Mouse (Mus musculus) lung, postnatal 36 days (tissue): ENCODE measurements around the gene Zcchc7.

Experiments
- DNase-seq: peaks from one replicate; pipeline ENCODE4 v3.0.0; 2022; ENCODE audit warnings: mixed read lengths

The Zcchc7 gene

DNA sequence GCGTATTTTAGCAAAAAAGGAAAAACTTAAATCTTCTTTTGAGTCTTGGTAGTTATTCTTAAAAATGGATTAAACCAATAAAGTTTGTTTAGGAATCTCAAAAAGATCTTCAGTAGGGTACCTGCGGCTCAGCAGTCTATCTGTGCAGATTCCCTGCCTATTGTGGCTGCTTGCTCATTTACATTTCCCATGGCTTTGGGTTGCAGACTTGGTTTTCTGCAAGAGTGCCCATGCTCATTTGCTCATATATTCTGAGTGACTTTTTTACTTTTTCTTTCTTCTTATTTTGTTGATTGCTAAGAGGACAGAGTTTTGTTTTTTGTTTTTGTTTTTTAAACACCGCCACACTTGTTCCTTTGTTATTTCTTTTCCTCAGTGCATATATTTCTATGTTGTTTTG is 19.2 kb downstream of the Zcchc7 start:
- no peak for DNase-seq

DNA sequence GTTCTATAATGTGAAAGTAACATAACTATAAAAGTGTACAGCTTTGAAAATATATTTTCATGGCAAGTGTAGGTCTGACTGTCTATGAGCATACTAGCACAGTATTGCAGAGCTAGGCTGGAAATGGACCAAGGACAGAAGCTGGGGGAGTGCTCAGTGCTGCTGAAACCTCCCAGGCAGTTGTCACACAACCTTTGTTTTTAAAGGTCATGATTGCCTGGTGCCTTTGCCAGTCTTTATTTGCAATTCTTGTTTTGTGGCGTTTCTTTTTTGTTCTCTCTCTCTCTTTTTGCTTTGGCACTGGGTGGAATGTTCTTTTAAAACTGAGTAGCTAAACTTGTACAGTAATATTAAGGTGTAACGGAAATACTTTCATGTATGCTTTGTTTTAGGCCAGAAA is 21.0 kb downstream of the Zcchc7 start:
- DNase-seq: peak; percentile 52

DNA sequence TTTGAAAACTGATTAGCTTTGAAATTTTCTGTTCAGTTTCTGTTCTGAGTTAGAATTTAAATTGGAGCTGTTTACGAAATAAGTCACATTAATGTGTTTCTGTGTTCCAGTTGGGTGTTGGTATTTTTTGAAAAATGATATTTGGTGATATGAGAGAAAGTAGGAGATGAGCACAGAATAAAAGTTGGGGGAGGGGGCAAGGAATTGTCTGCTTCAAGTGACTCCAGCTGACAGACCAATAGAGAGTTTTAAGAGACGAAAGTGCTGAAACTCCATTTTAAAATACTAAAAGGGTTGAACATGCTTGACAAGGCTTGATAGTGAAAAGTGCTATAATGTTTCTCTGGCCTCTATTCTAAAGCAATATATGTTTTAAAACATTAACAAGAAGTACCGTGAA is 21.4 kb downstream of the Zcchc7 start:
- DNase-seq: no peak

DNA sequence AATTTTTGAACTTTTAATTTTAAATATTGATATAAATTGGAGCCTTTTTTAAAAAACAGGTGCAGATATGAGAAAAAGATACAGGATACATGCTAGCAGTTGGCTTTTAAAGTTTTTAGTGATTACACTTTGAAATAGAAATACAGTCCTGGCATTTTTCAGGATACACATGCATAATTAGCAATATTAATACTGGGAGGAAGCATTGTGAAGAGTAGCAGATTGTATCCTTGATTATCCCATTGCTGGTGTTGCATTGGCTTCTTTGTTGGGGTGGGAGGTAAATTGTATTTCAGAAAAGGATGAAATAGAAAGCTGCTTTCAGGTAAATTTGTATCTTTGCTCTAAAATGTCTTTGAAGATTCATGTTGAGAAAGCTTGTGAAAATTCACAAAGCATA is 22.0 kb downstream of the Zcchc7 start:
- no peak for DNase-seq

DNA sequence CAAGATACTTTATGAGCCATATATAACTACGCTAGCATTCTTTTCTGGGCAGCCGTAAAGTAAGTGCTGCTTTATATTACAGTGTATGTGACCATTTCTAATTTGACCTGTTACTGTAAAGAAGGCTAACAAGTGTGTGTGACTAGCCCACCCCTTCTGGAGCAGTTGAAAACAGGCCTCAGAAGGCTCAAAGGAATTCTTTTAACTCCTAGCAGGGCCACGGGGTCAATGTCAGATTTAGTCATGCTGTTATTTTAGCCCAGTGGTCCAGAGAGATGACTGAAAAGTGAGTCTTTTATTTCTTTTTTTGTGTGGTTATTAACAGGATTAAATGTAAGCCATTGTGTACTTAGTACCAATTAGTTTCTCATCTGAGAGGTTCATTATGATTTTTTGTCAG is 22.6 kb downstream of the Zcchc7 start:
- DNase-seq: no peak

DNA sequence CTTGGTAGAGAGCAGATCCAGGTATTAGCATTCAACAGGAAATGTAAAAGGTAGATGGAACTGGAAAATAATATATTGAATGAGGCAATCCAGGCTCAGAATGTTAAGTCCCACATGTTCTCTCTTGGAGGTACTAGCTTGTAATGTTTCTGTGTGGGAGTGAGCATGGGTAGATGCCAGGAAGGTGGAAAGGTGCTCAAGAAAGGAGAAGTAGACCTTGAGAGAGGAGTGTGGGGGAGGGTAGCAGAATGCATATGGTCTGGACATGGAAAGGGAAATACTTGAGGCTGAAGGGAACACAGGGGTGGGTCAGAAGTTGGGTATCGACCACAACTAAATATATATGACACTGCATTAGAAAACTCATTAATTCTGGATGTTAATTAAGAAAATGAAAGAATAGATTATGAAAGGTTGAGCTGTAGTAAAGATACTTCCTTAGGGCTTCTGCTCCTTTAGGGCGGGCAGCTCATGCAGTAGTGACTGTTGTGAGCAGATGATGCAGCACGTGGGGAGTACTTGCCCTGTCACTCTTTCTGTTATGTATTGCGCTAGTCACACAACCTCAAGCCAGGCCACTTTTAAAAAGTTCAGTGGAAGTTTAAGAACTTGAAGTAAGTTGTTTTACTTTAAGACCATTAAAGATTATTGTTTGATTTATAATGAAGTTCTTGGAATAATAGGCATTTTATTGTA is 24.9 kb downstream of the Zcchc7 start:
- DNase-seq: peak; percentile 45

DNA sequence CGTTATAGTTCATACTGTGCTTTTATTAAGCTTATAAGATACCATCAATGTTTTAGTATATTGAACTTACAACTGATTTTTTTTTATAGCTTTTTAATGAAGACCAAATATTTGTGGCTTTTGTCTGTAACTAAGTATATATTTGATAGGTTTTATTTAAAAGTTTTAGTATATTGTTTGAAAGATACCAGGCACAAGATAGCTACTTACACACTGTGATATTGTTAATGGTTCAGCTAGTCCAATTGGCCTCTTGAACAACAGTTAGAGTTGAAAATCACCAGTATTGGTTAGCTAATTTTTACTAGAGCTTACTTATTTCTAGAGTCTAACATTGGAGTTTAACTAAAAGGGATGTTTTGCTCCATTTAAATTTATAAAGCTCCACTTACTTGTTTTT is 25.8 kb downstream of the Zcchc7 start:
- no peak for DNase-seq

DNA sequence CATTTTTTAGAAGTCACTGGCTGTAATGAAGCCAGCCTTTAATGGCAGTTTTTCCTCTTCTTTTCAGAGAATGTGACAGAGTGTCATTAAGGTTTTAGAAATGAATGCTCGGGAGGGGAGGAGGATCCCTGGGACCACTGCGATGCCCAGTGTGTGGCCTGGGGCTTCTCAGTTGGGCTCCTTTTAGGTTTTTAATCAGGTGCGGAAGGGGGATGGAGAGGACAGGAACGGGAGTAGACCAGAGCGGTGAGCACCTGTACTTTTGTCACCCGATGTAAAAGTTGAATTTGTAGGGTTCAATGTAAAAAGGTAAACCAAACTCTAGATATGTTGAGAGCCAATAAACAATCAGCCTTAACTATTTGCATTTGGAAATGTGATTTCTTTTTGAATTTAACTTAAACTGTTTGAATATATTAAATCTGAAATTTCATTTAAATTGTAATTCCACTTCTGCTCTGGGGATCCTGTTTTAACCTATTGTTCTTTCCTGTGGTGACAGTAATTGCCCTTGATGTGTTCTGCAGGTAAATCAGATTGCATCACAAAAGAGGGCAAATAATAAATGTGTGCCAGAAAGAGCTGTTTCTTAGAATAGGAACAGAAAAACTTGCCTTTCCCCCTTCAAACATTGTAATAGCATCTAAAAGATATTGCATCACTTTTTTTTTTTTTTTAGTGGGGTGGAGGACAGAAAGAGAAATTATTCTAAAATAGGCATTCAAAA is 28.1 kb downstream of the Zcchc7 start:
- DNase-seq: no peak

DNA sequence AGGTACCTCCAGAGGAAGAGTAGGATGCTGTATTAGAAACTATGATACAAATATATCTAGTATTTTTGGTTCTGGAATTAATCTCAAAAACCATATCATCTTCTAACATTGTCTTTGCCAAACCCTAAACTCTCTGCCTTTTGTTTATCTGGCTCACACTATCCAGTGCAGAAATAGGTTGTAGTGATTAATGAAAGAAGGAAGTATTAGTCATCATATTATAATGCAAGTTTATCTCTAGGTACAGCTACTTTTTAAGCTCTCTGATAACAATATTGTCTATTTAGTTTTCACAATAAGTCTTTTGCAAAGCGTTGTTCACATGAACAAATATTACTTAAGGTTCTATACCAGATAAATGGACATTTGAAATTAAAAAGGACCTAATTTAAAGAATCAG is 57.2 kb downstream of the Zcchc7 start:
- no peak for DNase-seq

DNA sequence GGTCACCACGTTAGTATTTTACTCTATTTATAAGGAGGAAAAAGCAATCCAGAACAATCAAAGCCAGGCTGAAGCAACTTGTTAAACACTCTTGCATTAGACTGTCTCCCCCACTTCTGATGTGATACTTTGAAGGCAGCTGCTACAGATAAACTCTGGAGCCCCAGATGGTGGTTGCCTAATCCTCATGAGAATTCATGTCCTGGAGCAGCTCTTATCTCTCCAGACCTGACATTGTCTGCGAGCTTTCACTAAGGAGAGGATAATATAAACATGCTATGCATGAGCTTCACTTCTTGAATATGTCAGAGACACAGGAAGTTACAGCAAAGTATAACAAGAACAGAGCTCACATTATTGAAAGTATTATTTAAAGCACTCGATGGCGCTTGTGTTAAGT is 58.1 kb downstream of the Zcchc7 start:
- peak; percentile 18 for DNase-seq

DNA sequence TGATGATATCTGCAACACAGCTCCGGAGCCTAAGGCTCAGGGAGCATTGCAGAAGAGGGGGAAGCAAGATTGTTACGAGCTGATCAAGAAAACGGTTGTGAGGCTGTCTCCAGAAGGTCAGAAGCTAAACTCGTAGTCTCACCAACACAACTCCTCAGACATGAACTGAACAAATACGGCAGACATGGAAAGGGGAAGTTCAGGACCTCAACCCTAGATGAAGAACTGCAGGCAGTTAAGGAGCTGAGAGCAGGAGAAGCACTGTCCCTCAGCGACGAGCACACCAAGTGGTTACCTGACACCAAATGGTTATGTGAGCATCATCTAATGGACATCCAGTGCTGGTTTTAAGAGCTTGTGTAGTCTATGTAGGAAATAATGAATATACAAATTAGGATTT is 60.9 kb downstream of the Zcchc7 start:
- no peak for DNase-seq

DNA sequence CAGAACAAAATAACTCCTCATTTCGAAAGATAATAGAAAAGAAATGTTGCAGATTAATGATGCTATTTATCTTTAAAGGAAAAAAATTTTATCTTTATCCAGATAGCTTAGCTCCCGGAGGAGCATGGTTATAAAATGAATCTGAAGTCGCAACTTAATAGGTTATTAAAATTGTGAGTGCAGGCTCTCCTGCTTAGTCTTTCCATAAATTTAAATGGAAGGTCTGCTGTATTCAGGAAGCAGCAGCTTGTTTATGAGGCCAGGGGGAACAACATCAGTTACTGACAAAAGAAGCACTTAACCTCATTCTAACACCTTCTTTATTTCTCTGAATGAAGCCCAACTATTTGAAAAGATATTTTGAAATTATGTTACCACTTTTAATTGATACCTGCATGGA is 74.9 kb downstream of the Zcchc7 start:
- DNase-seq: no peak

DNA sequence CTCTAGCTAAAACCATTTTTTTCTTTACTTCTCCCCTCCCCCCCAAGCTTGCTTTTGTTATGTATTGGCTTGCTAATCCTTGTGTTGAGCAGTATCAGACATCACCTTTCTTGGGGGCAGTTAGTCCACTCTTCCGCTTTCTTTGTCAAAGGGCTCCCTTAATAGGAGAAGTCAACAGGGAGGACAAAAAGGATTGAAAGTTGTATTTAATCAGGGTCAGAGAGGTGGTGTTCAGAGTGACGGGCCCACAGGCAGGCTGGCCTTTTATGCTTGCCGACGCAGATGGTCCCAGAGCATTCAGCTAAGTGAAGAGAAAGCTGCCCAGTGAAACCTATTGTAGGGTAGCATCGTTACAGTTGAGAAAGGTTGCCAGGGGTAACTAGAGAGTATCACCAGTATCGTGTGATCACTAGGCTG is 96.2 kb downstream of the Zcchc7 start:
- no peak for DNase-seq

DNA sequence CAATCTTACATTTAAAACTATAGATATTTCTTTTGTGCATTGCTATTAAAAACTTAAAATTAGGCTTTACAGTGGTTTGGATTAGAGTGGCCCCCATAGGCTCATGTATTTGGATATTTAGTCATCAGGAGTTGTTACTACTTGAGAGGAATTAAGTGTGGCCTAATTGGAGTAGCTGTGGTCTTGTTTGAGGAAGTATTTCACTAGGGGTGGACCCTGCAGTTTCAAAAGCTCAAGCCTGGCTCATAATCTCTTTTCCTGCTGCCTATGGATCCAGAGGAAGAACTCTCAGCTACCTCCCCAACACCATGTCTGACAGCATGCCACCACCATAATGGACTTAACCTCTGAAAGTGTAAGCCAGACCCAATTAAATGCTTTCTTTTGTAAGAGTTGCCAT is 115.9 kb downstream of the Zcchc7 start:
- no peak for DNase-seq

DNA sequence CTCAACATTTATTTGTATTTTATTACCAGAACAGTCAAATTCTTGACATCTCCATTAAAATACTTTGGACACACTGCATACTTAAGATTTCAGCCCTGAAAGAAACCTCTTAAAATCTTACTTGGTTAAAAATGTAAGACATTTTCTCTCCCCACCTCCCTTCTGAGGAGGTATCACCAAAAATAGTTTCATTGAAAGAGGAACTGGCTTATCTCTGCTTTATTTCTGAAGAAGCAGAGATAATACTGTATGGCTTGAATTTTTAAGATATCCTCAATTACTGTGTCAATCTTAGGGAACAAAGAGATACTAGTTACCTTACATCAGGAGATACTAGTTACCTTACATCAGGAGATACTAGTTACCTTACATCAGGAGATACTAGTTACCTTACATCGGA is 116.4 kb downstream of the Zcchc7 start:
- no peak for DNase-seq

DNA sequence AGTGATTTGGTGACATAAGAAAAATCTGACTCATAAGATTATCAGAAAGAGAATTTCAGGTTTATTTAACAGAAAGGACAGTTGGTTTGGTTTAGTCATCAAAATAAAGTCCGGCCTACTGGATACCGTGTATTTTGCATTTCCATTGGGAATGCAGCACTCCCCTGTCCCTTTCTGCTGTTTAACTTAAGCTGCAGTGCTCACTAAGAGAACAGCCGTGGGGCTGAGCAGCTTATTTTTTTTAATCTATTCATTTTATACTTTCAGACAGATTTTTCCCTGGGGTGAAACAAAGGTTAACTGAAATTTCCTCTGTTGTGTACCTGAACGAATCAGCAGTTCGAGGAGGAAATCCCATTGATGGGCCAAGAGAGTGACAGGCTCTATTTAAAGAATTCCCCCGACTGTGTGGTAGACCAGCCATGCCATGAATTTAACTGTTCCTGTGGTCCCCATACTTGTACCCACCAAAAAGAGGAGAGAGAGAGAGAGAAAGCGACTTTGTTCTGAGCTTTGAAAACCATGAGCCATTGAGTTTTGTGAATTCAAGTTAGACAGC is 124.5 kb downstream of the Zcchc7 start:
- DNase-seq: no peak

DNA sequence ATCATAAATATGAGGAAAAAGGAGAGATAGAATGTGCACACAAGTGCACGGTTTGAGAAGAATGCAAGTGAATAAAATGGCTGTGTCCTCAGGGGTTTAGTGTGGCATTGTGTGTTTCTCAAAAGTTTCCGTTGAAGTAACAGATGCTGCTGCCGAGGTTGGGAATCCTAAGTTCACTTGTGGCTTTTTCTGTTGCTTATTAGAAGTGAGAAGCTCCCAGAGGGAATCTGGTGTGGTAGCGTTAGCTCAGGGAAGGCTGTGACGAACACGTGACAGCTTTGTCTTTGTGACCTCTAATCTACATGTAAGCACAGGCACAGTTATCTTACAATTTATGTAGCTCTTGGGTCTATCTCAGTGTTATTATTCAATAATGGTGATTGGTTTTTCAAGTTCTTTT is 130.5 kb downstream of the Zcchc7 start:
- no peak for DNase-seq

DNA sequence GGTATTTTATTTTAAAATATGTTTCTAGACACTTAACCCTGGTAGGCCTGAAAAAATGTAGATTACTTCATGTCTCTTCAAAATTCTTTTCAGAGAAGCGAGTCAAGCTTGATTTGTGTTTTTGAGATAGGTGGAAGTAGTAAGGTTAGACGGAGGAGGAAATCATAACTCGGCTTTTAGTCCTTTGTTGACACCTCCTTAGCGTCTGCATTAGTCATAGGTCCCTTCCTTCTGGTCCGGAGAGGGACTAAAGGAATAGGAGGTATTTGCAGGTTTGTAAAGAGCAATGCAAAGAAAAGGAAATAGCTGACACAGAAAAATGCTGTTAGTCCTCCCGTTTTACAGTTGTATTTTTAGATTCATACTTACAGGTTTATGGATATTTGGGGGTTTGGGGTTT is 135.7 kb downstream of the Zcchc7 start:
- DNase-seq: no peak

DNA sequence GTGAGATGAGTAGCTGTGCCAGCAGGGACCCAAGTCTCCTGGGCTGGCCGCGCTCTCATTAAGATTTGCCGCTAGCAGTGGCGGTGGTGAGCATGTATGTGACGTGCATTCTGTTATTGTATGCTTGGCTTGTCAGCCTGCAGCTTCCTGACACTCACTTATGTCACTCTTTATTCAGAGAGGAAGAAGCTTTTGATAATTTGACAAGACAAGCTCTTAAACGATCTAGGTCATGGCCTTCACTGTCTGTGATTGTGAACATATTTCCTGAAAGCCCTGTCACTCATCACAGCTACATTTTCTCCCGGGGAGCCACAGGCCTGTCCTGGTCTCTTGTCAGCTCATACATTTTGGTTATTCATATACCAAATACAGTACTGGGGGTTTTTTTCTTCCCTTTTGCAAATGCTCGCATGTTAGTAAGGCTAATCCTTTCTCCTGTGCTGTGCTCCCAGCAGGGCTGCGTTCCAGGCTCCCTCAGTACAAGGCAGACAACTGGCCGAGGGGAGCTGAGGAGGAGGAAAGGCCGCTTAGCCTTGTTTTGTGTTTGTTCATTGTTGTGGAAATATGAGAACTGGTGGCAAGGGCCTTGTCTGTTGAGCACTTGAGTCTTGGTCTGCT is 150.1 kb downstream of the Zcchc7 start:
- DNase-seq: peak; percentile 31

DNA sequence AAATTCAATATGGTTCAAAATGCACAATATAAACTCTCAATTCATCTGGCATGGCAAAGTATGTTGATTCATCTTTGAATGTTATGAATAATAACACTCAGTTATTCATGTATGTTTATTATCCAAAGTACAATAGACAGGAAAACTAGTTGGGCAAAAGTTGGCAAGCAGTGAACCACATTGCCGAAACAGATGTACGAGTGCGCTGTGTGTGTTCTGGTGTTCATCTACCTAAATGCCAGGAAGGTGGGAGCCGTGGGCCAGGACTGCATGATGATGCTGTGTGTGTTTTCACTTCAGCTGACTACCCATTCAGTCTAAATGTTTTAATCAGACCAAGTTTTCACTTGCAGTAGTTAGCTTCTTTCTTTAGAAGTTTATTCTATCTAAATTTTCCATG is 150.7 kb downstream of the Zcchc7 start:
- DNase-seq: no peak

DNA sequence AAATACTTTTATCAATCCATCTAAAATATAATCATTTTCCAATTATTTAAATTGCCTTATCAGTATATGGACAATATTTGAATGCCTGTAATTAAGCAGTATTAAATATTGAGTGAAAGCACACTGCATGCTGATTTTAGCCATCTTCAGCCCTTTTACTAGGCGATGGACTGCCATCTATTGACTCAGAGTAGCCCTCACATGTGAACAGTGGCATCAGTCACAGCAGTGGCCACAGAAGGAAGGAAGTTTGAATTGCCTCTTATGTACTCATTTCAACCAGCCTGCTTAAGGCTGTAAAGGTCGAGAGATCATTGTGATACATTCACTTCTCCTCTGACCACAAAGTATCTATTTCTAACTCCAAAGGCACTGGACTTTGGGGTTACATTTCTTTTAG is 154.4 kb downstream of the Zcchc7 start:
- DNase-seq: peak; percentile 55

DNA sequence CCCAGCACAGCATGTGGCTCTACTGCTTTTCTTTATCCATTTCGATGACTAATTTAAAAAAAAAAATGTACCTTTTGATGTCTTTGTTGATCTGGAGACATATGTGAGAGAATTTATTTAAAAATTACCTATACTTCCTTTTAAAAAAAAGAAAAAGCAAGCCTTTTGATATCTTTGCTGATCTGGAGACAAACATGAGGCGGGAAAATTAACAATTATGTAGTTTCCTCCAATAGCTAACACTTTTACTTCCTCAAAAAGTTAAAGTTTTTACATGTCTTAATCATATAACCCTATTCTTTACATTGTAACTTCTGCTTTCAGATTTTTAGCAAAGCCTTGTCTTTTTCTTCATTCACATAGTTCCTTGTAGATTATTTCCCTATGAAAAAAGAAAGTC is 155.2 kb downstream of the Zcchc7 start:
- DNase-seq: no peak

DNA sequence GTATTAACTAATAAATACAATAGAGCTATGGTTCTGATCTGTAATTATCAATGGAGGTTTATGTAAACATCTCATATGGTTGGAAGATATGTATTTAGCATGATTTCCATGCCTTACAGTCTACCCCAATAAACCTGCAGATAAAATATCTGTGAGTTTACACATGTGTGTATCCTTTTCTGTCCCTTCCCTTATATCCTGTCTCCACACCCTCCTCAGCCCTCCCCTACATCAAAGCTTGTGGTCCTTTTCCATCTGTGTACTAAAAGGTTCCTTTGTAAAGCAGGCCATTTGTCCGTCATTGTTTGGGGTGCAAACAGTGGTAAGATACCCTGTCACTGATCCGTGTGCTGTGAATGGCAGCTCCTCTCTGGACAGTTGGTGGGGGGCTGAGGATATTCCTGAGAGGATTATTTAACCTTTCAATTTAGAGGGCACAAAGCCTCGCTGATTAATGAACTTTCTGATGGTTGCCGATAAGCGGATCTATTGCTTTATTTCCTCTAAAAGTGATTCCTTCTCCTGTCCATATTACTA is 161.7 kb downstream of the Zcchc7 start:
- no peak for DNase-seq

DNA sequence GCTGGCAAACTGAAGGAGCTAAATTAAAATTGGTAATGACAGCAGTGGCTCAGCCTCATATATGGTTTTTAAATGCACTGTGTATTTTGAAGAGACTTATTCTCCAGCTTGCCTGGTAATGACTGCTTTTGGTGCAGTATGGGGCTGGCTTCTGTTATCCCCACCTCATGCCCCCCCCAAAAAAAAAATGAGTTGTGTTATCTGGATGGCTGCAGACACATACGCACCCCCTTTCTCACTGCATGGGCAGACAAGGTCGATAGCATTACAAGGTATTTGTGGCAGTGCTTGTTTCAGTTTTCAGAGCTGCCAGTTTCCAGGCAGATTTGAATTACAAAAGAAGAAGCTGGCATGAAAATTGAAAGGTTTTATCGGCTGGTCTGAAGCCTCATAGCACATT is 162.2 kb downstream of the Zcchc7 start:
- DNase-seq: no peak
